Mouse (Mus musculus) heart, embryonic 13.5 days (tissue): Measurements from ENCODE around the gene Srpk3. TPM values are rescaled to one million over a fixed set of nuclear protein-coding genes. Genes with fewer than 3 reads are reported as not detected.
"Not testable (repeated sequence)": the region's sequence is repeated elsewhere in the genome, so short reads cannot be mapped to it uniquely, and the experiment has no call there.

Experiments
- ATAC-seq: fragments of 200-750 bp; cut with Nextera tagmentation; 2 replicates; pipeline ENCODE4 v1.8.0; 2017; ENCODE audit warnings: moderate TSS enrichment; ENCODE audit not compliant: insufficient number of reproducible peaks, low FRiP score, low TSS enrichment; ENCODE audit errors: extremely low read depth
- H3K27ac ChIP-seq: fragments of 300-500 bp; sonication (generic); replicated peaks from 2 replicates; pipeline ENCODE4 v1.5.1; 2015; ENCODE audit warnings: moderate library complexity, mild to moderate bottlenecking, inconsistent platforms
- H3K27me3 ChIP-seq: fragments of 300-500 bp; sonication (generic); replicated peaks from 2 replicates; pipeline ENCODE4 v1.6.1; 2015; ENCODE audit warnings: mild to moderate bottlenecking, inconsistent platforms
- H3K36me3 ChIP-seq: fragments of 300-500 bp; sonication (generic); 2 replicates; pipeline ENCODE4 v1.6.1; 2015; ENCODE audit warnings: mild to moderate bottlenecking, inconsistent platforms
- H3K4me1 ChIP-seq: fragments of 300-500 bp; sonication (generic); 2 replicates; pipeline ENCODE4 v1.6.1; 2015; ENCODE audit warnings: inconsistent platforms
- H3K4me2 ChIP-seq: fragments of 300-500 bp; sonication (generic); 2 replicates; pipeline ENCODE4 v1.6.1; 2015; ENCODE audit warnings: inconsistent platforms, mild to moderate bottlenecking, moderate library complexity
- H3K4me3 ChIP-seq: fragments of 300-500 bp; sonication (generic); 2 replicates; pipeline ENCODE4 v1.5.1; 2015; ENCODE audit warnings: moderate library complexity, mild to moderate bottlenecking, inconsistent platforms
- H3K9ac ChIP-seq: fragments of 300-500 bp; sonication (generic); 2 replicates; pipeline ENCODE4 v1.6.1; 2015; ENCODE audit warnings: inconsistent platforms, mild to moderate bottlenecking, moderate library complexity
- H3K9me3 ChIP-seq: fragments of 300-500 bp; sonication (generic); 2 replicates; pipeline ENCODE4 v1.6.1; 2016; ENCODE audit warnings: inconsistent platforms
- WGBS: fragments of 180-500 bp; shearing (Covaris S2); methylation state at CpG from one replicate; pipeline ENCODE4 v1.1.7; 2015; ENCODE audit warnings: mixed read lengths; 5-methylcytosine and 5-hydroxymethylcytosine counted together
- polyA plus RNA-seq: library from polyadenylated mRNA; unstranded; fragments of >200 nt; fragmentation: Nextera tagmentation; extraction: Ambion mirVana; gene quantifications from 2 replicates; pipeline ENCODE4 v1.2.1, GENCODE M21; 2015

The Srpk3 gene
- polyA plus RNA-seq, result 76.2 and 85.8 TPM in 2 replicates

GRCm38 (mm10) chrX:73774168-73774760 is at the start of gene Srpk3:
Gene Srpk3 (plus strand): TSS chrX:73774405.
- WGBS, result 44% methylated on average over 9 of the region's 9 CpGs
- Histone ChIP-seq H3K36me3 (peaks cover 35% of the 10 kb centered on the region), H3K27ac (peak within 1 kb of the TSS; percentile 95), H3K9ac (peak within 1 kb of the TSS; percentile 80), H3K4me3 (peak within 1 kb of the TSS; percentile 47), H3K4me2 (peak within 1 kb of the TSS; percentile 65), H3K9me3 (no peaks in the 10 kb centered on the region), H3K27me3 (0 out of 2 replicates have a peak, but pooled peaks cover 5% of the 10 kb centered on the region), H3K4me1 (peaks cover 17% of the 10 kb centered on the region; the same call in 1 of the 2 replicates)
- ATAC-seq, result peak; percentile 51

- WGBS, result 55% methylated on average over 1 of the region's 1 CpGs
- Histone ChIP-seq H3K9ac (no peak overlapping the region), H3K4me3 (no peak overlapping the region), H3K36me3 (peaks cover 23% of the 10 kb centered on the region), H3K27ac (no peak overlapping the region), H3K9me3 (no peaks in the 10 kb centered on the region), H3K27me3 (no peaks in the 10 kb centered on the region; the same call in 1 of the 2 replicates), H3K4me1 (no peaks in the 10 kb centered on the region), H3K4me2 (no peak overlapping the region)
- no peak for ATAC-seq
Observed at GRCm38 (mm10) chrX:73730908-73731307, 43.3 kb upstream of the Srpk3 start.

GRCm38 (mm10) chrX:73738155-73738554 is 36.0 kb upstream of the Srpk3 start:
- Histone ChIP-seq H3K4me3 (no peak overlapping the region), H3K9me3 (no peaks in the 10 kb centered on the region), H3K27ac (no peak overlapping the region), H3K4me1 (no peaks in the 10 kb centered on the region), H3K36me3 (no peaks in the 10 kb centered on the region), H3K4me2 (no peak overlapping the region), H3K9ac (no peak overlapping the region), H3K27me3 (peaks cover 3% of the 10 kb centered on the region; the same call in 1 of the 2 replicates)
- ATAC-seq, result no peak
- WGBS, result 54% methylated on average over 1 of the region's 1 CpGs

DNA sequence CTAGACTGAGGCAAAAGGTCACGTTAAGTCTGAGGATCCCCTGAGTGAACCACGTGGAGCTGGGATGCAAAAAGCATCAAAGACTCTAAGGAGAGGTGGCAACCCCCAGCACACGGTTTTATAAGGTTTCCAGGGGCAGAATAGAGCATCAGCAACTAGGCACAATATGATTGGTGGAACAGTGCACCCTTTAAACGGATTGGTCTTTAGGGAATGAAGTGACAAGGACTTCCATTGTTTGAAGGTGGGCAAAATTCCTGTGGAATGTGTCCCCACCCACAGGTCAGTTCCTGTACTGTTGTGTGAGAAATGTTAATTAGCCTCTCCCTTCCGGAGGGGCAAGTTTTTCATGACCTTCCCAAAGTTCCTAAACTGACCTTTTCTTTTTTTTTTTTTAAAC is 35.1 kb upstream of the Srpk3 start:
- no peaks in the 10 kb centered on the region for H3K9me3 ChIP-seq
- WGBS, result 62% methylated on average over 5 of the region's 5 CpGs
- H3K4me2 ChIP-seq, result no peak overlapping the region
- no peak overlapping the region for H3K27ac ChIP-seq
- no peak overlapping the region for H3K9ac ChIP-seq
- peaks cover 3% of the 10 kb centered on the region; the same call in 1 of the 2 replicates for H3K27me3 ChIP-seq
- H3K4me1 ChIP-seq, result no peaks in the 10 kb centered on the region
- no peak overlapping the region for H3K4me3 ChIP-seq
- ATAC-seq, result no peak
- no peaks in the 10 kb centered on the region for H3K36me3 ChIP-seq

DNA sequence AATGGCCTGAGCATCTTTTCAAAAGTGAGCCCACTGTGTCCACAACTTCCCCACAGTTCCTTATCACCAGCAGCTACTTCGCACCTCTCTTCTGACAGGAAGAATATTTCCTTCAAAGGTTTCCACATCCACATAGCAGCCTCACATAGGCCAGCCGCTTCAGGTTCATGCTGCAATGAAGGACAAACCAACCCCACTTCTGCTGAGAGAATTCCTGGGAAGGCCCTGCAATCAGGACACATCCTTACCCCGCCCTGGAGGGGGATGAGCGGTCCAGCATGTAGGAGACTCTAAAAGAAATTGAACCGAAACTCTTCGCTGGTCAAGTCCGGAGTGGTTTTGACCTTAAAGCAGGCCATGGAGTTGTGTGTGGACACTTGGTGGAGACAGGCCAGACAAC is 34.4 kb upstream of the Srpk3 start:
- not testable (repeated sequence) for H3K4me2 ChIP-seq, ATAC-seq, H3K9ac ChIP-seq, H3K4me3 ChIP-seq, H3K27me3 ChIP-seq, H3K36me3 ChIP-seq, H3K27ac ChIP-seq, H3K4me1 ChIP-seq, H3K9me3 ChIP-seq
- 83% methylated on average over 7 of the region's 7 CpGs for WGBS

DNA sequence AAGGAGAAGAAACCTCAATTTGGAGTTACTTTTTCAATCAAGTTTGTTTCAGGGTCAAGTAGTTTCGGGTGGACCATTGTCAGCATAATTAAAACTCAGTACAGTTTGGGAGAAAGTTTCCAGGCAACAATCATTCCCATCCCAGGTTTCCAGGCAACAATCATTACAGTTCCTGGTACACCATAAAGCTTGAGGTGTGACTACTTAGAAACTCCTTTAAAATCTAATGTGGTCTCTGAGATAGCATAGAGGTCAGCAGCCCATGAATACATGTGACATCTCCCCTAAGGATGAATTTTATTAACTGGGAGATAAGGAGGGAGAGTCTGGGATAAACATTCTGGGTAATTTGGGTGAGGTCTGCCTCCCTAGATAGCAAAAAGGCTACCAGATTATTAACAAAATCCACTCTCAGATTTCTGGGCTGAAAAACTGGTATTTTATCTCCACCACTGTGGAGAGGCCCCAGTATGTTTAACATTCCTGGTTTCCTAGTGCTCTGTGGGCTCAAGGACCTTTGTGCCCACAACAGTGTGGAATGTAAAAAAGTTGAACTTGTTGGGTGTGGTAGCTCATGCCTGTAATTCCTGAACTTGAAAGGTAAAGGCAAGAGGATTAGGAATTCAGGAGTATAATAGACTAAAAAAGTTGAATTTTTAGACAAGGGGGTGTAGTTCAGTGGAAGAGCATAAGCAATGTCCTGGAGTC is 29.3 kb upstream of the Srpk3 start:
- no peaks in the 10 kb centered on the region for H3K4me1 ChIP-seq
- H3K9ac ChIP-seq, result no peak overlapping the region
- no peak overlapping the region for H3K27ac ChIP-seq
- ATAC-seq, result no peak
- no peaks in the 10 kb centered on the region for H3K36me3 ChIP-seq
- H3K27me3 ChIP-seq, result no peaks in the 10 kb centered on the region
- H3K9me3 ChIP-seq, result no peaks in the 10 kb centered on the region
- WGBS, result 52% methylated on average over 1 of the region's 1 CpGs
- H3K4me3 ChIP-seq, result no peak overlapping the region
- no peak overlapping the region for H3K4me2 ChIP-seq

DNA sequence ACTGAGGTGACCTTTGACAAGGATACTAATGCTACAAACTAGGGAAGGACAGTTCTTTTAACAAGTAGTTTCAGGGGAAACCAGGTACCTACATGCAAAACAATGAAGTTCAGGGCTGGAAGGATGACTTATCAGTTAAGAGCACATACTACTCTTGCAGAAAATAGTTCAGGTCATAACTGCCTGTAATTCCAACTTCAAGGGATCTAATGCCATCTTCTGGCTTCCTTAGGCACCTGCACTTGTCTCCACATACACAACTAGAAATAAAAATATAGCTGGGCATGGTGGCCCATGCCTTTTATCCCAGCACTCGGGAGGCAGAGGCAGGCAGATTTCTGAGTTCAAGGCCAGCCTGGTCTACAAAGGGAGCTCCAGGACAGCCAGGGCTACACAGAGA is 25.2 kb upstream of the Srpk3 start:
- WGBS, result 63% methylated on average over 1 of the region's 1 CpGs
- ATAC-seq, result no peak
- no peak overlapping the region for H3K4me2 ChIP-seq
- no peak overlapping the region for H3K9ac ChIP-seq
- no peaks in the 10 kb centered on the region for H3K4me1 ChIP-seq
- H3K27me3 ChIP-seq, result no peaks in the 10 kb centered on the region
- H3K36me3 ChIP-seq, result no peaks in the 10 kb centered on the region
- no peaks in the 10 kb centered on the region for H3K9me3 ChIP-seq
- no peak overlapping the region for H3K4me3 ChIP-seq
- H3K27ac ChIP-seq, result no peak overlapping the region

DNA sequence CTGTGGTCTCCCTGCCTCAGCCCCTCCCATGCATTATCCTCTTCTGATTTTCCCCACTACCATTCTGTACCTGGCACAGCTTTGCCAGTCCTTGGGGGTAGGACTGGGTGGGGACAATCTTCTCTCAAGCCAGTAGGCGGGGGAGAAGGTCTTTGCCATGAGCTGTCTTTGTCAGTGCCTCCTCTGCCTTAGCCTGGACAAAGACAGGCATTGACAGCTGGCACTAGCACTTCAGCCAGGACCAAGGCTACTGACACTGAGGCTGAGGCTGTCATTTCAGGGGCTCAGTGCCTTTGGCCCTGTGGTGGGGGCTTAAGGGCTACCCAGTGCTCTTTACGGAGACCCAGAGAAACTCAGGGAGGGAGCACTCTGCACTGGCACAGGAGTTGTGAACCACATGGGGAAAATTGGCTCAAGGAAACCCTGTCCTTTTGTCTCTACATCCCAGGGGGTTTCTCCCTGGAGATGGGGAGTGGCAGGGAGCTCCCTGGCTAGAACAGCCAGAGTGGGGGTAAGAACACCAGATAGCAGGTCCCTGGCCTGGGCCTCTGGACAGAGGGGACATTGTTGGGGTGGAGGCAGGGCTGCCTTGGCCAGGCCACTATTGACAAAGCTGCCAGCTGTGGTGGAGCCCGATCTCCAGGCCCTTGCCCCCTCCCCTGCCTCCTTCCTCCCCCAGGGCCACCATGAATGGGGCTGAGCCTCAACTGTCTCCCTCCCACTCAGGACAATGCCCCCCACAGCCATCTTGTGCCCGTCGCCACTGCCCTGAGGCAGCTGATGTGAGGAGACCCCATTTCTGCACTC is 17.7 kb upstream of the Srpk3 start, which contains the start of gene Plxnb3:
Plxnb3 (plus strand) TSS at position 757 of the 807 bp plus-strand sequence.
- ATAC-seq, result no peak
- H3K36me3 ChIP-seq, result no peaks in the 10 kb centered on the region
- peaks cover 16% of the 10 kb centered on the region for H3K27me3 ChIP-seq
- WGBS, result 63% methylated on average over 5 of the region's 5 CpGs
- no peak within 1 kb of the TSS for H3K4me3 ChIP-seq
- no peak within 1 kb of the TSS for H3K27ac ChIP-seq
- no peaks in the 10 kb centered on the region for H3K4me1 ChIP-seq
- no peaks in the 10 kb centered on the region for H3K9me3 ChIP-seq
- H3K9ac ChIP-seq, result no peak within 1 kb of the TSS
- no peak within 1 kb of the TSS for H3K4me2 ChIP-seq

DNA sequence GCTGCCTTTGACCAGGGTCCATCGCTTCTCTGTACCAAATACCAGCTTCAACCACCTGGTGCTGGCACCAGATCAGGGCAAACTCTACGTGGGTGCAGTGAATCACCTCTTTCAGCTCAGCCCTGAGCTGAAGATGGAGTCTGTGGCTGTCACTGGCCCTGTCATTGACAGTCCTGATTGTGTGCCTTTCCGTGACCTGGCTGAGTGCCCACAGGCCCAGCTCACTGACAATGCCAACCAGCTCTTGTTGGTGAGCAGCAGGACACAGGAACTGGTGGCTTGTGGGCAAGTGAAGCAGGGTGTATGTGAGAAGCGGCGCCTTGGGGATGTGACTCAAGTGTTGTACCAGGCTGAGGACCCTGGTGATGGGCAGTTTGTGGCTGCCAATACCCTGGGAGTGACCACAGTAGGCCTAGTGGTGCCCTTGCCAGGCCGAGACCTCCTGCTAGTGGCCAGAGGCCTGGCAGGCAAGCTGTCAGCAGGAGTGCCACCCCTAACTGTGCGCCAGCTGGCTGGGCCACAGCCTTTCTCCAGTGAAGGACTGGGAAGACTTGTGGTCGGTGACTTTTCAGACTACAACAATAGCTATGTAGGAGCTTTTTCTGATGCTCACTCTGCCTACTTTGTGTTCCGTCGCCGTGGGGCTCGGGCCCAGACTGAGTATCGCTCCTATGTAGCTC is 15.5 kb upstream of the Srpk3 start:
- WGBS, result 72% methylated on average over 13 of the region's 13 CpGs
- Histone ChIP-seq H3K9me3 (no peaks in the 10 kb centered on the region), H3K36me3 (no peaks in the 10 kb centered on the region), H3K4me3 (no peak overlapping the region), H3K27me3 (peaks cover 16% of the 10 kb centered on the region), H3K4me2 (no peak overlapping the region), H3K4me1 (no peaks in the 10 kb centered on the region), H3K27ac (no peak overlapping the region), H3K9ac (no peak overlapping the region)
- no peak for ATAC-seq

- H3K9ac ChIP-seq, result no peak overlapping the region
- WGBS, result 59% methylated on average over 1 of the region's 1 CpGs
- peak overlapping the region; percentile 65 for H3K27ac ChIP-seq
- H3K4me1 ChIP-seq, result peaks cover 10% of the 10 kb centered on the region
- H3K4me2 ChIP-seq, result no peak overlapping the region
- ATAC-seq, result no peak
- H3K36me3 ChIP-seq, result no peaks in the 10 kb centered on the region
- H3K9me3 ChIP-seq, result no peaks in the 10 kb centered on the region
- no peaks in the 10 kb centered on the region for H3K27me3 ChIP-seq
- no peak overlapping the region for H3K4me3 ChIP-seq
Observed at GRCm38 (mm10) chrX:73765311-73765710, 8.9 kb upstream of the Srpk3 start.

DNA sequence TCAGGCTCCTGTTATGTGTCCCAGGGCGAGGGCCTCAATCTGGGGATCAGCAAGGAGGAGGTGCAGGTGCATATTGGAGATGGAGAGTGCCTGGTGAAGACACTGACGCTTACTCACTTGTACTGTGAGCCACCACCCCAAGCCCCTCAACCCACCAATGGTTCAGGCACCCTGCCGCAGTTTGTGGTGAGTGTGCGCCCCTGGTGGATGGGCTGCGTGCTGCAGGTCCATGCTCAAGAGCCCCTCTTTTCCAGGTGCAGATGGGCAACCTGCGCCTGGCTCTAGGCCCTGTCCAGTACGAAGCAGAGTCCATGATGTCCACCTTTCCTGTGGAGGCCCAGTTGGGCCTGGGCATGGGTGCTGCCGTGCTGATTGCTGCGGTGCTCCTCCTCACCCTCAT is 6.9 kb upstream of the Srpk3 start:
- Histone ChIP-seq H3K27ac (no peak overlapping the region), H3K9me3 (no peaks in the 10 kb centered on the region), H3K4me1 (peaks cover 10% of the 10 kb centered on the region), H3K4me2 (no peak overlapping the region), H3K4me3 (no peak overlapping the region), H3K36me3 (no peaks in the 10 kb centered on the region), H3K9ac (no peak overlapping the region), H3K27me3 (0 out of 2 replicates have a peak, but pooled peaks cover 5% of the 10 kb centered on the region)
- WGBS, result 57% methylated on average over 9 of the region's 9 CpGs
- ATAC-seq, result no peak
